ENCODE assay signal across 9 mouse cellular contexts in the genomic region with DNA sequence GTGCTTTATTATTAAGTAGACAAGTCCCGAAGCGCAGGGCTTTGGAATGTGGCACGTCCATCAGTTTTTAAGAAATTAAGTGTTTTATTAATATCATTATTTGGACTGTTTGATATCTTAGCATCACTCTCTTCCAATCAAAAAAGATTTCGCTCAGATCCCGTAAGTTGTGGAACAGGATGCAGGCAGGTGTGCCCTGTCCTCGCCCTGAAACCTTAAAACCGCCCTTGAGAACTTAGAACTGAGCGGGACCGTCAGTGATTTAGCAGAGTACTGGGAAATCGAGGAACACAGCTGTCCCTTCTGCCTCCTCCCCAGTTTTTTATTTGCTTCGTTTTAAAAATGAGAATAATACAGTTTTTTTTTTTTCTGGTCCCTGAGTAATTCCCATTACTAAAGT. TPM values are rescaled to one million over a fixed set of nuclear protein-coding genes. Genes with fewer than 3 reads are reported as not detected.
A peak's percentile ranks its signal among the peaks of the same experiment; 100 is the strongest.
DNase-seq lines count a peak whose midpoint lies in the region; ATAC-seq and TF ChIP-seq lines count a peak whose summit lies in the region.
"Had no signal": no experiment of that assay in that cellular context is flagged by ENCODE, and none has a peak within 500 bp of the region (broad histone marks: within the 10 kb centered on the region; RNA-seq: fewer than 3 reads in every experiment).

No protein-coding gene starts in this region.

- peak overlapping the region; percentile 93 for H3K27ac ChIP-seq in heart, embryonic 10.5 days
- H3K27ac ChIP-seq in CH12.LX (ENCODE audit: insufficient read depth, low read depth): peak overlapping the region; percentile 56; the same call in 1 of the 2 replicates
- H3K27ac ChIP-seq in forebrain, embryonic 13.5 days: peak overlapping the region; percentile 75
- H3K27ac ChIP-seq in liver, embryonic 15.5 days (replicated peaks): peak overlapping the region; percentile 83

- no peak for DNase-seq in heart, embryonic 10.5 days (ENCODE audit: low spot score)
- no peak for DNase-seq in heart, adult 8-10 months (ENCODE audit: low spot score)
- DNase-seq in CH12.LX (ENCODE audit: extremely low read depth): no peak
- no peak for DNase-seq in adipocyte (ENCODE audit: low spot score)
- DNase-seq in frontal cortex, postnatal 25 days (ENCODE audit: low spot score in 2 of 2): no peak
- no peak for DNase-seq in left cerebral cortex, postnatal 10 days (ENCODE audit: extremely low spot score in 1 of 2, low spot score in 2 of 2)

- H3K36me3 ChIP-seq in heart, embryonic 10.5 days: peaks cover 36% of the 10 kb centered on the region
- peaks cover 32 to 38% of the 10 kb centered on the region in 2 experiments for H3K36me3 ChIP-seq in CH12.LX (replicated peaks in 1 of 2; ENCODE audit: control insufficient read depth in 1 of 2, insufficient read depth in 1 of 2, low read length in 1 of 2)
- peaks cover 30% of the 10 kb centered on the region for H3K36me3 ChIP-seq in forebrain, embryonic 13.5 days (ENCODE audit: poor library complexity, severe bottlenecking)
- peaks cover 35% of the 10 kb centered on the region for H3K36me3 ChIP-seq in liver, embryonic 15.5 days (replicated peaks)

- ATAC-seq in forebrain, embryonic 13.5 days: peak; percentile 19
- ATAC-seq in liver, embryonic 15.5 days (ENCODE audit: insufficient read depth): no peak; the same call in 1 of the 2 replicates

- TF ChIP-seq RAD21 in CH12.LX (IDR thresholded peaks at IDR 0.05; ENCODE audit: low read depth, low read length): no peak

- in situ Hi-C loops in CH12.LX (cut with MboI; ENCODE audit: low pct_ligation_motif_present, low pct_unique_long_range_greater_than_20kb, low sequenced_read_pairs): loop anchor here (5.0 kb wide), 1 partner anchor 35 kb away; a partner anchor contains a TSS

- H3K4me1 ChIP-seq in heart, embryonic 10.5 days: peaks cover 12% of the 10 kb centered on the region
- H3K4me1 ChIP-seq in CH12.LX (ENCODE audit: control insufficient read depth in 1 of 2, insufficient read depth in 2 of 2): peaks cover 2 to 17% of the 10 kb centered on the region in 2 experiments; a peak in 2 of 4 replicates
- peaks cover 20% of the 10 kb centered on the region for H3K4me1 ChIP-seq in forebrain, embryonic 13.5 days
- H3K4me1 ChIP-seq in liver, embryonic 15.5 days (replicated peaks): peaks cover 39% of the 10 kb centered on the region

- no peak for TF ChIP-seq POLR2A in CH12.LX (IDR thresholded peaks at IDR 0.05; ENCODE audit: low read depth, low read length)

- peak overlapping the region; percentile 76 for H3K9ac ChIP-seq in CH12.LX (ENCODE audit: insufficient read depth, low read depth)
- peak overlapping the region; percentile 78 for H3K9ac ChIP-seq in forebrain, embryonic 13.5 days
- H3K9ac ChIP-seq in liver, embryonic 15.5 days: peak overlapping the region; percentile 81

- intact Hi-C loops in left cerebral cortex, postnatal 10 days (cut with DNase I): loop anchor here (5.0 kb wide), 1 partner anchor 80 kb away; a partner anchor contains a TSS

- no peaks in the 10 kb centered on the region for H3K79me2 ChIP-seq in CH12.LX (replicated peaks; ENCODE audit: control insufficient read depth, extremely low read depth, insufficient read depth, poor library complexity, severe bottlenecking)

- peak overlapping the region; percentile 74 for H3K4me3 ChIP-seq in heart, embryonic 10.5 days
- H3K4me3 ChIP-seq in CH12.LX (replicated peaks in 1 of 3; ENCODE audit: low read depth in 2 of 3, low read length in 2 of 3, poor library complexity in 1 of 3): peak overlapping the region; percentile 74 to 91 (median 84)
- peak overlapping the region; percentile 65 for H3K4me3 ChIP-seq in forebrain, embryonic 13.5 days
- H3K4me3 ChIP-seq in liver, embryonic 15.5 days (replicated peaks): peak overlapping the region; percentile 82

- TF ChIP-seq EP300 in CH12.LX (IDR thresholded peaks at IDR 0.05; ENCODE audit: low read length): no peak

- dilution Hi-C loops in CH12.LX (cut with MboI; ENCODE audit: extremely low pct_ligation_motif_present, extremely low pct_unique_long_range_greater_than_20kb, low sequenced_read_pairs): no loop called here

- WGBS in heart, embryonic 10.5 days: 3% methylated on average over 11 of the region's 11 CpGs
- 3% methylated on average over 11 of the region's 11 CpGs for WGBS in forebrain, embryonic 13.5 days
- WGBS in liver, embryonic 15.5 days (ENCODE audit: insufficient replicate concordance): 3% methylated on average over 11 of the region's 11 CpGs

- H3K9me3 ChIP-seq in heart, embryonic 10.5 days: no peaks in the 10 kb centered on the region
- H3K9me3 ChIP-seq in CH12.LX (replicated peaks; ENCODE audit: low read length): no peaks in the 10 kb centered on the region
- H3K9me3 ChIP-seq in forebrain, embryonic 13.5 days (replicated peaks): no peaks in the 10 kb centered on the region
- no peaks in the 10 kb centered on the region for H3K9me3 ChIP-seq in liver, embryonic 15.5 days (replicated peaks)

- TF ChIP-seq CTCF in CH12.LX (conservative IDR thresholded peaks at IDR 0.05 in 1 of 2, IDR thresholded peaks at IDR 0.05 in 1 of 2; ENCODE audit: low read depth in 2 of 2, low read length in 2 of 2): no peak

- H3K27me3 ChIP-seq in heart, embryonic 10.5 days (ENCODE audit: insufficient read depth, poor library complexity, severe bottlenecking): no peaks in the 10 kb centered on the region
- no peaks in the 10 kb centered on the region for H3K27me3 ChIP-seq in CH12.LX (replicated peaks)
- no peaks in the 10 kb centered on the region for H3K27me3 ChIP-seq in forebrain, embryonic 13.5 days
- no peaks in the 10 kb centered on the region for H3K27me3 ChIP-seq in liver, embryonic 15.5 days

- H3K4me2 ChIP-seq in CH12.LX (ENCODE audit: insufficient read depth, low read depth, poor library complexity, severe bottlenecking): peak overlapping the region; percentile 74
- peak overlapping the region; percentile 77 for H3K4me2 ChIP-seq in forebrain, embryonic 13.5 days
- peak overlapping the region; percentile 89 for H3K4me2 ChIP-seq in liver, embryonic 15.5 days

TF ChIP-seq in CH12.LX, 34 proteins besides CTCF, POLR2A, EP300 and RAD21:
- TF ChIP-seq MXI1 (IDR thresholded peaks at IDR 0.05; ENCODE audit: low read depth, low read length) (peak; percentile 2; the same call in 1 of the 2 replicates), TBP (conservative IDR thresholded peaks at IDR 0.05; ENCODE audit: low read depth, low read length) (0 out of 2 replicates have a peak, but pooled peaks have one; percentile 3), SIN3A (IDR thresholded peaks at IDR 0.05; ENCODE audit: low read length) (0 out of 2 replicates have a peak, but pooled peaks have one; percentile 11), NRF1 (IDR thresholded peaks at IDR 0.05; ENCODE audit: low read depth, low read length) (no peak)

RNA-seq across cellular contexts. Expression of a gene that starts 0.6 kb away (rescaled TPM):
- 76.7 and 84.9 TPM in 2 replicates for polyA plus RNA-seq in heart, embryonic 10.5 days (2016; fragmentation: Nextera tagmentation; extraction: Ambion mirVana)
- 10 to 100 TPM; 64.4 to 75.7 (median 70.8) TPM for total RNA-seq in heart, adult 8-10 months (2022)
- 27.8 and 29.9 TPM in 2 replicates for total RNA-seq in CH12.LX (2012; rRNA removed)
- 62.0 and 63.7 TPM in 2 replicates for total RNA-seq in CH12.LX (2014; rRNA removed)
- 25.9 and 34.8 TPM in 2 replicates for polyA plus RNA-seq in CH12.LX (2012; ENCODE audit: insufficient read length, low read depth)
- polyA plus RNA-seq in forebrain, embryonic 13.5 days (2015; fragmentation: Nextera tagmentation; extraction: Ambion mirVana): 114 and 133 TPM in 2 replicates
- 38.1 and 44.7 TPM in 2 replicates for polyA plus RNA-seq in liver, embryonic 15.5 days (2015; fragmentation: Nextera tagmentation; extraction: Ambion mirVana)
- total RNA-seq in left cerebral cortex, postnatal 10 days (2021): 10 to 100 TPM; 30.8 to 36.1 TPM

RNA-seq across cellular contexts. Expression of a gene that starts 10.1 kb away (rescaled TPM):
- 0.06 and 0.10 TPM in 2 replicates for polyA plus RNA-seq in heart, embryonic 10.5 days (2016; fragmentation: Nextera tagmentation; extraction: Ambion mirVana)
- total RNA-seq in heart, adult 8-10 months (2022): not detected
- total RNA-seq in CH12.LX (2012; rRNA removed) (0.08 TPM in 1 of 2 replicates, not detected in the other), CH12.LX (2014; rRNA removed) (0.46 TPM in 1 of 2 replicates, not detected in the other)
- polyA plus RNA-seq in CH12.LX (2012; ENCODE audit: insufficient read length, low read depth): 0.19 and 0.34 TPM in 2 replicates
- polyA plus RNA-seq in forebrain, embryonic 13.5 days (2015; fragmentation: Nextera tagmentation; extraction: Ambion mirVana): 0.14 TPM in 1 of 2 replicates, not detected in the other
- 0.03 TPM in 1 of 2 replicates, not detected in the other for polyA plus RNA-seq in liver, embryonic 15.5 days (2015; fragmentation: Nextera tagmentation; extraction: Ambion mirVana)
- not detected for total RNA-seq in left cerebral cortex, postnatal 10 days (2021)
- total RNA-seq: hematopoietic stem cell, adult 5-6 weeks had no signal

RNA-seq across cellular contexts. Expression of a gene that starts 20.0 kb away (rescaled TPM):
- polyA plus RNA-seq in heart, embryonic 10.5 days (2016; fragmentation: Nextera tagmentation; extraction: Ambion mirVana): 34.5 and 42.4 TPM in 2 replicates
- 10 to 100 TPM; 18.3 to 21.0 (median 19.3) TPM for total RNA-seq in heart, adult 8-10 months (2022)
- total RNA-seq in CH12.LX (2012; rRNA removed) (43.3 and 60.3 TPM in 2 replicates), CH12.LX (2014; rRNA removed) (61.2 and 71.5 TPM in 2 replicates)
- 70.1 and 86.7 TPM in 2 replicates for polyA plus RNA-seq in CH12.LX (2012; ENCODE audit: insufficient read length, low read depth)
- polyA plus RNA-seq in forebrain, embryonic 13.5 days (2015; fragmentation: Nextera tagmentation; extraction: Ambion mirVana): 65.1 and 72.3 TPM in 2 replicates
- 19.0 and 23.4 TPM in 2 replicates for polyA plus RNA-seq in liver, embryonic 15.5 days (2015; fragmentation: Nextera tagmentation; extraction: Ambion mirVana)
- 10 to 100 TPM; 33.1 to 34.3 TPM for total RNA-seq in left cerebral cortex, postnatal 10 days (2021)

RNA-seq across cellular contexts. Expression of a gene that starts 20.0 kb away (rescaled TPM):
- polyA plus RNA-seq in heart, embryonic 10.5 days (2016; fragmentation: Nextera tagmentation; extraction: Ambion mirVana): 62.8 and 71.3 TPM in 2 replicates
- total RNA-seq in heart, adult 8-10 months (2022): 10 to 100 TPM; 44.3 to 57.3 (median 50.7) TPM
- total RNA-seq in CH12.LX (2012; rRNA removed) (41.7 and 46.7 TPM in 2 replicates), CH12.LX (2014; rRNA removed) (42.4 and 50.2 TPM in 2 replicates)
- 54.1 and 68.4 TPM in 2 replicates for polyA plus RNA-seq in CH12.LX (2012; ENCODE audit: insufficient read length, low read depth)
- polyA plus RNA-seq in forebrain, embryonic 13.5 days (2015; fragmentation: Nextera tagmentation; extraction: Ambion mirVana): 53.8 and 59.1 TPM in 2 replicates
- polyA plus RNA-seq in liver, embryonic 15.5 days (2015; fragmentation: Nextera tagmentation; extraction: Ambion mirVana): 24.5 and 27.0 TPM in 2 replicates
- 10 to 100 TPM; 64.3 to 71.6 TPM for total RNA-seq in left cerebral cortex, postnatal 10 days (2021)

RNA-seq across cellular contexts. Expression of a gene that starts 34.5 kb away (rescaled TPM):
- 7.3 and 9.7 TPM in 2 replicates for polyA plus RNA-seq in heart, embryonic 10.5 days (2016; fragmentation: Nextera tagmentation; extraction: Ambion mirVana)
- total RNA-seq in heart, adult 8-10 months (2022): 1 to 10 TPM; 7.9 to 9.5 (median 8.2) TPM
- total RNA-seq in CH12.LX (2012; rRNA removed): 9.8 and 11.6 TPM in 2 replicates
- total RNA-seq in CH12.LX (2014; rRNA removed): 13.6 and 15.6 TPM in 2 replicates
- 25.0 and 27.4 TPM in 2 replicates for polyA plus RNA-seq in CH12.LX (2012; ENCODE audit: insufficient read length, low read depth)
- 5.2 and 5.5 TPM in 2 replicates for polyA plus RNA-seq in forebrain, embryonic 13.5 days (2015; fragmentation: Nextera tagmentation; extraction: Ambion mirVana)
- polyA plus RNA-seq in liver, embryonic 15.5 days (2015; fragmentation: Nextera tagmentation; extraction: Ambion mirVana): 7.2 and 7.7 TPM in 2 replicates
- total RNA-seq in left cerebral cortex, postnatal 10 days (2021): 1 to 10 TPM; 5.0 to 7.2 TPM
